Mouse (Mus musculus) MEL (cell line): ENCODE results near the gene Ipmk. TPM values are rescaled to one million over a fixed set of nuclear protein-coding genes. Genes with fewer than 3 reads are reported as not detected.

Experiments used
- DNase-seq: peaks from one replicate; pipeline ENCODE4 v3.0.0; 2011; ENCODE audit warnings: low read depth, low spot score
- H3K27ac ChIP-seq: 2 replicates; pipeline ENCODE4 v1.5.1; 2012; ENCODE audit warnings: low read depth, mild to moderate bottlenecking, control low read depth, low read length, moderate library complexity; ENCODE audit not compliant: control insufficient read depth
- H3K27me3 ChIP-seq, 2 experiments: fragments of 150-350 bp in 1 of 2; sonication (generic) in 1 of 2; 2 replicates each; pipeline ENCODE4 v1.6.1; 2012; ENCODE audit warnings: low read length in 2 of 2, mild to moderate bottlenecking in 2 of 2, improper control_type of control experiment in 1 of 2, moderate library complexity in 1 of 2; ENCODE audit not compliant: insufficient read depth in 2 of 2, control insufficient read depth in 1 of 2
- H3K36me3 ChIP-seq, 2 experiments: 2 replicates each; pipeline ENCODE4 v1.6.1; 2012 to 2014; ENCODE audit warnings: low read length in 2 of 2, improper control_type of control experiment in 1 of 2, inconsistent platforms in 1 of 2, mild to moderate bottlenecking in 1 of 2; ENCODE audit not compliant: insufficient read depth in 2 of 2, control insufficient read depth in 1 of 2
- H3K4me1 ChIP-seq, 2 experiments: fragments of 150-350 bp in 1 of 2; sonication (generic) in 1 of 2; 2 replicates each; pipeline ENCODE4 v1.6.1; 2012; ENCODE audit warnings: low read length in 2 of 2, improper control_type of control experiment in 1 of 2, mild to moderate bottlenecking in 1 of 2; ENCODE audit not compliant: insufficient read depth in 2 of 2, control insufficient read depth in 1 of 2
- H3K4me3 ChIP-seq, 2 experiments: fragments of 150-350 bp in 1 of 2; sonication (generic) in 1 of 2; 2 replicates each; pipeline ENCODE4 v1.5.1; 2012; ENCODE audit warnings: low read depth in 2 of 2, low read length in 2 of 2, mild to moderate bottlenecking in 2 of 2, moderate library complexity in 2 of 2, control low read depth in 1 of 2, improper control_type of control experiment in 1 of 2; ENCODE audit not compliant: control insufficient read depth in 1 of 2, insufficient read depth in 1 of 2
- H3K79me2 ChIP-seq: 2 replicates; pipeline ENCODE4 v1.6.1; 2012; ENCODE audit warnings: mild to moderate bottlenecking, low read length, moderate library complexity; ENCODE audit not compliant: control insufficient read depth, poor library complexity, insufficient read depth
- H3K9ac ChIP-seq: 2 replicates; pipeline ENCODE4 v1.6.1; 2012; ENCODE audit warnings: low read depth, mild to moderate bottlenecking, control low read depth, low read length, moderate library complexity; ENCODE audit not compliant: control insufficient read depth, poor library complexity, severe bottlenecking
- H3K9me3 ChIP-seq: fragments of 150-350 bp; sonication (generic); replicated peaks from 2 replicates; pipeline ENCODE4 v1.6.1; 2012; ENCODE audit warnings: mild to moderate bottlenecking, low read length, improper control_type of control experiment, moderate library complexity; ENCODE audit not compliant: insufficient read depth
- CHD2 ChIP-seq: IDR thresholded peaks from 2 replicates; pipeline ENCODE4 v1.6.1; 2011; ENCODE audit warnings: low read length, improper control_type of control experiment
- CTCF ChIP-seq, 3 experiments: IDR thresholded peaks in 2 of 3; conservative IDR thresholded peaks in 1 of 3; 2 replicates each; pipeline ENCODE4 v1.5.1; 2011 to 2012; ENCODE audit warnings: low read length in 3 of 3, low read depth in 2 of 3, mild to moderate bottlenecking in 2 of 3, improper control_type of control experiment in 1 of 3, inconsistent platforms in 1 of 3, mixed read lengths in 1 of 3, moderate library complexity in 1 of 3; ENCODE audit not compliant: control insufficient read depth in 1 of 3, insufficient read depth in 1 of 3, poor library complexity in 1 of 3, severe bottlenecking in 1 of 3
- E2F4 ChIP-seq: IDR thresholded peaks from 2 replicates; pipeline ENCODE4 v1.6.1; 2011; ENCODE audit warnings: low read depth, low read length, improper control_type of control experiment, borderline replicate concordance
- GATA1 ChIP-seq: IDR thresholded peaks from 2 replicates; pipeline ENCODE4 v1.6.1; 2011; ENCODE audit warnings: low read depth, low read length, improper control_type of control experiment
- HCFC1 ChIP-seq: IDR thresholded peaks from 2 replicates; pipeline ENCODE4 v1.6.1; 2012; ENCODE audit warnings: low read depth, mild to moderate bottlenecking, inconsistent platforms, low read length, improper control_type of control experiment, moderate library complexity
- JUND ChIP-seq: IDR thresholded peaks from 2 replicates; pipeline ENCODE4 v1.6.1; 2011; ENCODE audit warnings: low read depth, mild to moderate bottlenecking, improper control_type of control experiment, low read length
- KAT2A ChIP-seq: conservative IDR thresholded peaks from 2 replicates; pipeline ENCODE4 v1.6.1; 2012; ENCODE audit warnings: low read depth, low read length, improper control_type of control experiment, inconsistent platforms
- MAFK ChIP-seq: IDR thresholded peaks from 2 replicates; pipeline ENCODE4 v1.6.1; 2011; ENCODE audit warnings: low read depth, mild to moderate bottlenecking, low read length, improper control_type of control experiment, borderline replicate concordance
- MAX ChIP-seq: IDR thresholded peaks from 2 replicates; pipeline ENCODE4 v1.6.1; 2011; ENCODE audit warnings: low read length, improper control_type of control experiment
- MYB ChIP-seq: IDR thresholded peaks from 2 replicates; pipeline ENCODE4 v1.6.1; 2011; ENCODE audit warnings: mild to moderate bottlenecking, low read depth, low read length, improper control_type of control experiment
- MYC ChIP-seq: IDR thresholded peaks from 2 replicates; pipeline ENCODE4 v1.6.1; 2011; ENCODE audit warnings: low read depth, mild to moderate bottlenecking, low read length, improper control_type of control experiment, moderate library complexity
- NRF1 ChIP-seq: IDR thresholded peaks from 2 replicates; pipeline ENCODE4 v1.6.1; 2014; ENCODE audit warnings: low read depth, mild to moderate bottlenecking, inconsistent platforms, low read length, improper control_type of control experiment, moderate library complexity; ENCODE audit not compliant: poor library complexity, insufficient read depth, severe bottlenecking
- POLR2A ChIP-seq, 2 experiments: IDR thresholded peaks; 2 replicates each; pipeline ENCODE4 v1.6.1; 2011 to 2012; ENCODE audit warnings: low read length in 2 of 2, mild to moderate bottlenecking in 2 of 2, control low read depth in 1 of 2, improper control_type of control experiment in 1 of 2, low read depth in 1 of 2, moderate library complexity in 1 of 2; ENCODE audit not compliant: control insufficient read depth in 1 of 2, insufficient read depth in 1 of 2, poor library complexity in 1 of 2
- RAD21 ChIP-seq: IDR thresholded peaks from 2 replicates; pipeline ENCODE4 v1.6.1; 2011; ENCODE audit warnings: mild to moderate bottlenecking, low read depth, low read length, improper control_type of control experiment
- RCOR1 ChIP-seq: IDR thresholded peaks from 2 replicates; pipeline ENCODE4 v1.6.1; 2012; ENCODE audit warnings: low read depth, mild to moderate bottlenecking, inconsistent platforms, low read length, improper control_type of control experiment
- TAL1 ChIP-seq: IDR thresholded peaks from 2 replicates; pipeline ENCODE4 v1.6.1; 2012; ENCODE audit warnings: mild to moderate bottlenecking, inconsistent platforms, low read length, moderate library complexity, mixed read lengths
- TBP ChIP-seq: IDR thresholded peaks from 2 replicates; pipeline ENCODE4 v1.8.0; 2011; ENCODE audit warnings: low read depth, low read length, improper control_type of control experiment
- UBTF ChIP-seq: IDR thresholded peaks from 2 replicates; pipeline ENCODE4 v1.6.1; 2012; ENCODE audit warnings: low read depth, mild to moderate bottlenecking, inconsistent platforms, low read length, improper control_type of control experiment, moderate library complexity, borderline replicate concordance; ENCODE audit not compliant: insufficient read depth
- USF1 ChIP-seq: IDR thresholded peaks from 2 replicates; pipeline ENCODE4 v1.6.1; 2014; ENCODE audit warnings: low read depth, mild to moderate bottlenecking, inconsistent platforms, low read length, improper control_type of control experiment, moderate library complexity
- USF2 ChIP-seq, 2 experiments: IDR thresholded peaks; 2 replicates each; pipeline ENCODE4 v1.6.1; 2011 to 2012; ENCODE audit warnings: improper control_type of control experiment in 2 of 2, low read length in 2 of 2, borderline replicate concordance in 1 of 2, inconsistent platforms in 1 of 2, low read depth in 1 of 2, mild to moderate bottlenecking in 1 of 2; ENCODE audit not compliant: insufficient read depth in 1 of 2
- ZC3H11A ChIP-seq: IDR thresholded peaks from 2 replicates; pipeline ENCODE4 v1.6.1; 2012; ENCODE audit warnings: low read depth, mild to moderate bottlenecking, inconsistent platforms, low read length, improper control_type of control experiment
- ZMIZ1 ChIP-seq: IDR thresholded peaks from 2 replicates; pipeline ENCODE4 v1.6.1; 2012; ENCODE audit warnings: low read depth, mild to moderate bottlenecking, inconsistent platforms, low read length, improper control_type of control experiment, moderate library complexity
- ZNF384 ChIP-seq: IDR thresholded peaks from 2 replicates; pipeline ENCODE4 v1.6.1; 2012; ENCODE audit warnings: low read depth, mild to moderate bottlenecking, inconsistent platforms, low read length, improper control_type of control experiment
- polyA plus RNA-seq, 2 experiments: library from polyadenylated mRNA; stranded (reverse) in 1 of 2; unstranded in 1 of 2; fragments of >175 nt in 1 of 2; fragments of >200 nt in 1 of 2; gene quantifications; 2 replicates each; pipeline versions ENCODE4 v1.2.1 to v1.2.4; 2012; ENCODE audit warnings: low replicate concordance in 2 of 2, low read depth in 1 of 2; ENCODE audit not compliant: insufficient read length in 2 of 2, insufficient read depth in 1 of 2, missing spikeins in 1 of 2
- total RNA-seq: library from RNA; depleted of rRNA; stranded (reverse); fragments of 300-350 nt; gene quantifications from 2 replicates; pipeline ENCODE4 v1.2.3, GENCODE M21; 2012

Ipmk gene
- total and polyA plus RNA-seq, 3 experiments, result 21.0 to 36.7 TPM; not detected in 1

DNA sequence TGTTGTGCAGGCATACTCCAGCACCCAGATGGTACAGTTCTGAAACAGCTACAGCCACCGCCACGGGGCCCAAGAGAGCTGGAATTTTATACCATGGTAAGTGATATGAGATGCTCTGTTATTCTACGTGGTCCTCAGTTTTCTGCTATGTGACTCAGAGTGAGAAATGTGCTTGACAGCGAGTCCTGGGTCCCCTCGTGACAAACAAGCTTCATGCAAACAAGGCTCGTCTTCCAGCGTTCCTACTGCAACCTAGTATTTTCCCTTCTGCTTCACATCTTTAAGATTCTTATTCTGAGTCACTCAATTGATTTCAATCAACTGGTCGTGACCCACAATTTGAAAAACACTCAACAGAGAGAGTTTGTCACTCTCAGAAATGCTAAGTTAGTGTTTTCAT, 15.9 kb downstream of the Ipmk start:
- TF ChIP-seq KAT2A (no peak), GATA1 (no peak), ZMIZ1 (no peak), POLR2A (IDR thresholded peaks at IDR 0.05; ENCODE audit: control insufficient read depth in 1 of 2, insufficient read depth in 1 of 2, low read depth in 1 of 2, low read length in 2 of 2, poor library complexity in 1 of 2) (no peak)
- no peak overlapping the region for H3K9ac ChIP-seq
- peaks cover 0 to 1% of the 10 kb centered on the region in 2 experiments; a peak in 2 of 4 replicates for H3K36me3 ChIP-seq
- H3K27ac ChIP-seq, result no peak overlapping the region
- H3K27me3 ChIP-seq, result no peaks in the 10 kb centered on the region
- DNase-seq, result no peak
- no peak overlapping the region for H3K4me3 ChIP-seq
- H3K9me3 ChIP-seq, result no peaks in the 10 kb centered on the region
- H3K79me2 ChIP-seq, result peaks cover 20% of the 10 kb centered on the region
- H3K4me1 ChIP-seq, result no peaks in the 10 kb centered on the region

DNA sequence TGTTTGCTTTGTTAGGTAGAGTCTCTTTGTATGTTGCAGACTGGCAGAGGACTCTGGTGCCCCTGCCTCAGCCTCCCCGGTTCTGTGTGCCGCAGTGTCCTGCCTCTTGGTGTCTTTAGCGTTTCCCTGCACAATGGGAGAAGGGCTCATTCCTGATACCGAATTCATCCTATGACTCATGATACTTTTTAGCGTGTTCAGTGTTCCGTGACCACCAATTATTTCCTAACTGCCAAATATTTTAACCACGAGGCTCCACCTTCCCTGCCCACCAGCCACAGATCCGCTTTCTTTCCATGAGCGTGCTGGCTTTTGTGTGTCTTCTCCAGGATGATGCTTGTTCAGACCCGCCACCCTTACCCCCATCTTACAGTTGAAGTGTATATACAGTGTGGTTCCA, 16.3 kb downstream of the Ipmk start:
- no peaks in the 10 kb centered on the region for H3K4me1 ChIP-seq
- TF ChIP-seq GATA1, result no peak
- no peak for TF ChIP-seq MYB
- no peak for TF ChIP-seq MAX
- H3K27ac ChIP-seq, result no peak overlapping the region
- no peak overlapping the region for H3K9ac ChIP-seq
- H3K36me3 ChIP-seq, result peaks cover 0 to 1% of the 10 kb centered on the region in 2 experiments; a peak in 2 of 4 replicates
- DNase-seq, result no peak
- H3K79me2 ChIP-seq, result peaks cover 17% of the 10 kb centered on the region; the same call in 1 of the 2 replicates
- no peaks in the 10 kb centered on the region for H3K27me3 ChIP-seq
- H3K4me3 ChIP-seq, result no peak overlapping the region
- no peaks in the 10 kb centered on the region for H3K9me3 ChIP-seq

DNA sequence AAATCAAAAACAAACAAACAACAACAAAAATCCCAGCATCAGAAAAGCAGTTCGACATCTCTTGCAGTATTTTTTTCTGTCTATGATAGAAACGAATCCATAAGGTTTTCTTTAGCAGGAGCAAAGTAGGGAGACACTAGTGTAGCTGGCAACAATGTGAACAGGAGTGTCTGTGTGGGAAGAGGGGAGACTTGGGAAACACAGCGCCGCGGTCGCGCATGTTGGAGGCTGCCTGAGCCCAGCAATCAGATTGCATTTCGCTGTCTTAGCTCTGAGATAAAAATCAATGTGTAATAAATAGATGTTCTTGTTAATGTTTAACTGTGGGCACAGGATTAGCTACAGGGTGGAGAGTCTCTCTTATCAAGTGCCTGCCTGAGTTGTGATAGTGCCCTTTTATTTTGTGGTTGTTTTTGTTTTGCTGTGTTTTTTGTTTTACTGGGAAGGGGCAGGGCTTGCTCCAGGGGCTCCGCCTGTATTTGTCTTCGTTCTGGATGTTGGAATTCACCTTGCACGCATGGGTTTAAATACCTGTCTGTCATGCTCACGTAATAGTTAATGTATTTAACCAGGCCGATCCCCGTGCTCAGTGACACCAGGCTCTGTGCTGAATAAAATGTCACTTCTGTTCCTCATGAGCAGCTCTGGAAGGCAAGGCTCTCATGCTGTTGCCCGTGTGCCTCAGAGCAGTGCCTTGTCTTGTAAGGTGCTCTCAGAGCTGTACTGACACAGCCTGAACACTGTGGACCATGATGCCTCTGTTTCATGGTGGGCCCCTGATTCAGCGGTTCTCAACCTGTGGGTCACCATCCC, 20.8 kb downstream of the Ipmk start:
- no peak for TF ChIP-seq JUND
- TF ChIP-seq USF1, result no peak
- no peak for TF ChIP-seq ZMIZ1
- no peak for TF ChIP-seq NRF1
- TF ChIP-seq ZNF384, result no peak
- TF ChIP-seq USF2 (IDR thresholded peaks at IDR 0.05; ENCODE audit: borderline replicate concordance in 1 of 2, insufficient read depth in 1 of 2, low read depth in 1 of 2, low read length in 2 of 2), result no peak
- TF ChIP-seq MAFK, result no peak
- TF ChIP-seq CHD2, result no peak
- no peak for TF ChIP-seq RCOR1
- no peak for TF ChIP-seq MYC
- no peak for TF ChIP-seq UBTF
- no peak for TF ChIP-seq TBP
- no peak for TF ChIP-seq ZC3H11A
- no peak for TF ChIP-seq HCFC1
- TF ChIP-seq RAD21, result no peak
- no peak for TF ChIP-seq E2F4
- no peak for TF ChIP-seq CTCF (IDR thresholded peaks at IDR 0.05 in 2 of 3, conservative IDR thresholded peaks at IDR 0.05 in 1 of 3; ENCODE audit: control insufficient read depth in 1 of 3, insufficient read depth in 1 of 3, low read depth in 2 of 3, low read length in 3 of 3, poor library complexity in 1 of 3, severe bottlenecking in 1 of 3)
- TF ChIP-seq TAL1, result no peak
- Histone ChIP-seq H3K4me3 (no peak overlapping the region), H3K27ac (no peak overlapping the region), H3K79me2 (0 out of 2 replicates have a peak, but pooled peaks cover 3% of the 10 kb centered on the region), H3K4me1 (no peaks in the 10 kb centered on the region), H3K27me3 (no peaks in the 10 kb centered on the region), H3K9ac (no peak overlapping the region), H3K9me3 (no peaks in the 10 kb centered on the region), H3K36me3 (peaks cover 0 to 6% of the 10 kb centered on the region in 2 experiments; a peak in 2 of 4 replicates)
- DNase-seq, result no peak
